Mouse (Mus musculus): ENCODE results near the gene Olfr1274-ps.
"Not testable (repeated sequence)": the region's sequence is repeated elsewhere in the genome, so short reads cannot be mapped to it uniquely, and the experiment has no call there.

The Olfr1274-ps gene

GRCm38 (mm10) chr2:90398633-90399107 is at the start of gene Olfr1274-ps:
Gene Olfr1274-ps, plus strand, starts transcription at chr2:90398683.
- DNase-seq (ENCODE audit: low spot score): not testable (repeated sequence)

DNA sequence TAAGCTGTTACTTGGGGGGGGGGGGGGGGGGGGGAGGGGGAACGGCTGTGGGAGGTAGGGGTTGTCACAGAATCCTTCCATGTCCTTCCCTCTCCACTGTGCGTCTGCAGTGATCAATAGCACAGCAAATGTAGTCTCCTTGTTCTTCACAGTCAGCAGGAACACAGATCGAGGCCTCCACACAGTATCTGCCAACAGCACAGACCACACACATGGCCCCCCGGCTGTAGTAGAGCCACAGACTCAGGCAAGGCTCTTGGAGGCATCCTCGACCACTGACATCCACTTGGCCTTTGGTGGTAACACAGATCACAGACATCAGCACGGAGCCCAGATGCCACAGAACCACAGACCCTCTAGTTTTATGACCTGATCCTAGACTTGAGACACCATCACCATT is 47.4 kb upstream of the Olfr1274-ps start:
- not testable (repeated sequence) for DNase-seq (ENCODE audit: low spot score)

DNA sequence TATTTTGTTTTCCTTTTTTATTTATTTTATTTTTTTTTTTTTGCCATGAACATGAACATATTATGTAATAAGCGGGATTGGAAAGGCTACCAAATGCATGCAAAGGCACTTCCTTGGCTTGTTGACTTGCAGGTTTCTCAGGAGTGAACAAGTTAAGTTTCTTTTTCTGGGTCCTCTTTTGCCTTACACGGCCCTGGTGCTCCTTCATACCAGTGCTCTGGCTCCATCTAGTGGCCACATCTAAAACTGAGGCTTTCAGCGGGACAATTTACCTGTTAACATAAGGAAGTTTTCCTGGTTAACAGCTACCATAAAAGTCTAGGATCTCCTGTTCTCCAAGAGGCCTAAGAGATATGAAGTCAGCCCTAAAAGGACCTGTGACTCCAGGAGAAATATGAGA is 46.9 kb upstream of the Olfr1274-ps start:
- DNase-seq (ENCODE audit: low spot score): not testable (repeated sequence)

GRCm38 (mm10) chr2:90359229-90359628 is 39.3 kb upstream of the Olfr1274-ps start:
- DNase-seq (ENCODE audit: low spot score): not testable (repeated sequence)

- DNase-seq (ENCODE audit: low spot score): not testable (repeated sequence)
Measured at GRCm38 (mm10) chr2:90360199-90360598, 38.3 kb upstream of the Olfr1274-ps start.

DNA sequence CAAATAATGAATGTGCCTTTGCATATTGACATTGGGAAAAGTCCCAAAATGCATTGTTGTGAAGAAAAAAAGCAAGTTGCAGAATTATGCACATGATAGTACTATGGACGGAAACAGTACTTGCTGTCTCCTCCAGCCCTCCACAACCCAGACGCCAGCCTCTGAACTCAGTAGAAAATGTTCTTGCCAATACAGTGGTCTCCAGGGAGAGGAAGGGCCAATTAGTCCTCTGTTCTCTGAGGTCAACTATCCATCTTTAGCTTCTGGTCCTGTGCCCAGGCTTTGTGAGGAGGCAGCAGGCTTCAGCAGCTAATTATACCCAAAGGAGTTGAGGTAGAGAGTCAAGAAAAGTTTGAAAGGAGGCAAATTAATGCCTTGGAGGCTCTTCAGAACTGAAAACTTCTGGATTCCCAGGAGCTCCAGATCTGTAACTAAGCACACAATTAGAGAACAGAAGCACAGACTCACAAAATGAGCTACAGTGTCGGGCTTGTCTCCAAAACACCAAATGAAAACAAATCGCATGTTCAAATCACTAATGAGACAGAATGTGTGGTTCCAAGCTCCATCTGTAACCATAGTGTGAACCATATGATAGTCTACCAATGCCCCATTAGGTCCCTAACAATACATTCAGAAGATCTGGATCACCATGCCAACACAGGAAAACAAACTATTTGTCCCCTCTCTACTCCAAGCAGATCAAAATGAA is 15.8 kb downstream of the Olfr1274-ps start:
- DNase-seq (ENCODE audit: low spot score): not testable (repeated sequence)

DNA sequence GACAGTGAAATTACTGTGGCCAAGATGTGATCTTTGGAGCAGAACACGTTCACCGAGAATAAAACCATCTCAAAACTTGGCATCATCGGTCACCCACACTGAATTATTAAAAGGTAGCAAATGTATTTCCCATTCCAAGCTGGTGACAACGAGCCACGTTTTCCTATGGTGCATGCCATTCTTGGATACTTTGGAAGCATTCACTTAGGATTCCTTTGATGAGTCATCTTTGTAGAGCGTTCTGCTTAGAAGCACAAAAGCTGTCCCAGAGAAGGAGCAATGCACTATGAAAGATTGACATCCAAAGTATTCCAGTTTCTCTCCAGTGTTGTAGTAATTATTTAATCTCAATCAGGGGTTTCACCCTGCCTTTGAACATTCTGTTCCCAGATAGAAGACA is 23.8 kb downstream of the Olfr1274-ps start:
- not testable (repeated sequence) for DNase-seq (ENCODE audit: low spot score)

DNA sequence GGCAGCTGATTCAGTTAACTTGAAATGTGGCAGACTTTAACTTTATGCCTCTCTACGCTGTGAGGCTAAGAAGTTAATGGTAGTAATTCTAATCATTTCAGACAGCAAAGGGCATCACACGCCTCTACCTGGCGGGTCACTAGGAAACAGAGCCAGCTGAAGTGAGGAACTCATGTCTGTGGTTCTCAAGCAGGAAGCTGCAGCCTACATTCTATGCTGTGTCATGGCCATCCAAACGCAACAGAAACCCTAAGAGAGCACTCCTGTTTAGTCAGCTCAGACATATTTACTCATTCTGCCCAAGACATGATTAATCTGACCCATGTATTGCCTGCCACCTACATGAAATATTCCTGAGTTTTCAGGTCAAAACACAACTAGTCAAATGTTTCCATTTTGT is 26.5 kb downstream of the Olfr1274-ps start:
- not testable (repeated sequence) for DNase-seq (ENCODE audit: low spot score)

- not testable (repeated sequence) for DNase-seq (ENCODE audit: low spot score)
Measured at GRCm38 (mm10) chr2:90428988-90429717, 30.7 kb downstream of the Olfr1274-ps start.

DNA sequence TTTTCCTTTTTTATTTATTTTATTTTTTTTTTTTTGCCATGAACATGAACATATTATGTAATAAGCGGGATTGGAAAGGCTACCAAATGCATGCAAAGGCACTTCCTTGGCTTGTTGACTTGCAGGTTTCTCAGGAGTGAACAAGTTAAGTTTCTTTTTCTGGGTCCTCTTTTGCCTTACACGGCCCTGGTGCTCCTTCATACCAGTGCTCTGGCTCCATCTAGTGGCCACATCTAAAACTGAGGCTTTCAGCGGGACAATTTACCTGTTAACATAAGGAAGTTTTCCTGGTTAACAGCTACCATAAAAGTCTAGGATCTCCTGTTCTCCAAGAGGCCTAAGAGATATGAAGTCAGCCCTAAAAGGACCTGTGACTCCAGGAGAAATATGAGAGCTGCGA is 31.3 kb downstream of the Olfr1274-ps start:
- not testable (repeated sequence) for DNase-seq (ENCODE audit: low spot score)

GRCm38 (mm10) chr2:90437453-90437852 is 39.0 kb downstream of the Olfr1274-ps start:
- DNase-seq (ENCODE audit: low spot score): not testable (repeated sequence)

GRCm38 (mm10) chr2:90440169-90440568 is 41.7 kb downstream of the Olfr1274-ps start:
- not testable (repeated sequence) for DNase-seq (ENCODE audit: low spot score)

GRCm38 (mm10) chr2:90441811-90442210 is 43.3 kb downstream of the Olfr1274-ps start:
- DNase-seq (ENCODE audit: low spot score): not testable (repeated sequence)

DNA sequence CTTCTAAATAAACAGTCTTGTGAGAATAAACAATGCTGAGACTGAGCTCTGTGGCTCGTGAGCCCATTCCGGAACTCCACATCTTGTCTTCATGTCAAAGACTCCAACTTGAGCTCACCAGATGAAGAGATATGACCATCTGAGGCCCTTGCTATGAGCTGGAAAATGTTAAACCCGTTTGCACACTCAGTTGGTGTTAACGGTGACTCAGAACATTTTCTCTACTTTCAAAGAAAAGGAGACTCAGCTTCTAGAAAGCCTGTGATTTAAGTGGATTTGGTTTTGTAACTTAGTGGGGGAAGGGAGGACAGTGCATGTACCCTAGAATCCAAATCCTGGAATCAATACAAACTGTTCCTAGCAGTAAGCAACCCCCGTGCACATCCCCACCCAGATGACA is 45.3 kb downstream of the Olfr1274-ps start:
- DNase-seq (ENCODE audit: low spot score): no peak

DNA sequence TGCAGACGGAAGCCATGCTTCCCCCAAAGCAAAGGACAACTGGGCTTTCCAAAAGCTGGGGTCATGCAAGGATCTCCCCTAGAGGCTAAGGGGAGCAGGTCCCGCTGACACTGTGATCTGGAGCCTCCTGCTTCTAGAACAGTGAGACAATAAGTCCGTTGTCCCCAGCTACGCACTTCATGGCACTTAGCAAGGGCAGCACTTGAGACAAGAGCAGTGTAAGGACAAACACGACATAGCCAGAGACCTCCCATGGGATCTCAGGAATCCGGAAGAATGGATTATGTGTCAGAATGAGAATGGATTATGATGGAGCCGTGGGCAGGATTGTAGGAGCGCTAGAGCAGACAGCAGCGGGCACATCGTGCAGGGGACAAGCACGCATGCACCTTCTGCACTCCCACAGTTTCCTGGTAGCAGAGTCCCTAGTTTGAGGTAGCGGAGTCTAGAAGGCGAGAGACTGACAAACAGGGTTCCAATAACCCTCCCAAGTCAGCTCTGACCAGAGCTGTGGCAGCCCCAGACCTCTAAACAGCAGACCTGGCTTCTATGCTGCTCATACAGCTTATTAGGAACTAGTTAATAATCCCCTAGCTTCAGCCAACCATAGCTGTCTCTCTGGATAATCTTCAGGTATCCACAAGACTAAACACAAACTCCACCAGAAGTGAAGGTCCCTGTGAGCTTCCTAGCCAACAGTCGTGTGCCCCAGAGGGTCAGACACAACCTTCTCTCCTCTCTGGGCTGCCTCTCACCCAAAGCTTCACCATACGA is 50.7 kb downstream of the Olfr1274-ps start:
- DNase-seq (ENCODE audit: low spot score): no peak

DNA sequence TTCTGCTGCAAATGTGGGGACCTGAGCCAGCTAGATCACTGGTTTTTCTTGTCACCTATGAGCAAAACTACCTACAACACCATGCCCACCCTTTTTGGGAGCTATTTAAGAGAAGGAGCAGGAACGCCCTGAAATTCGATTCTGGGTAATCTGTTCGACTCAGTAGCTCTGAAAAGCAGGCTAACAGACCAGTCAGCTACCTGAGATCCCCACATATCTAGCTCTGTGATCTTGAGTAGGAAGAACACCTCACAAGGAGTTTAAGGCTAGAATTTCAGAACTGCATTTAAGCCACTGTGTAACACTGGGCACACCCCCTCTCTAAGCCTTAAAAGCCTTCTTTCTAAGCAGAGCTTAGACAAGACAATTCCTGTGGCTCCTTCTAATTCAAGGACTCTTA is 53.9 kb downstream of the Olfr1274-ps start:
- DNase-seq (ENCODE audit: low spot score): no peak
